Mouse (Mus musculus): ENCODE data around the gene Adgrl3. TPM values are rescaled to one million over a fixed set of nuclear protein-coding genes. Genes with fewer than 3 reads are reported as not detected.

Adgrl3 gene
- polyA plus RNA-seq, 1 experiment from 2014 or later: 31.7 TPM

- H3K9me3 ChIP-seq (replicated peaks): no peaks in the 10 kb centered on the region
- ATAC-seq: no peak
- H3K36me3 ChIP-seq (ENCODE audit: poor library complexity, severe bottlenecking): no peaks in the 10 kb centered on the region
- H3K27me3 ChIP-seq: no peaks in the 10 kb centered on the region
- no peaks in the 10 kb centered on the region for H3K4me1 ChIP-seq
- no peak overlapping the region for H3K27ac ChIP-seq
- H3K4me3 ChIP-seq: no peak overlapping the region
- H3K4me2 ChIP-seq: no peak overlapping the region
- WGBS: 83% methylated on average over 2 of the region's 2 CpGs
- H3K9ac ChIP-seq: no peak overlapping the region
Observed at GRCm38 (mm10) chr5:81279246-81279645, 259.3 kb downstream of the Adgrl3 start.

GRCm38 (mm10) chr5:81285643-81286042, 265.7 kb downstream of the Adgrl3 start:
- H3K4me3 ChIP-seq: no peak overlapping the region
- no peaks in the 10 kb centered on the region for H3K27me3 ChIP-seq
- no peak overlapping the region for H3K9ac ChIP-seq
- H3K9me3 ChIP-seq (replicated peaks): no peaks in the 10 kb centered on the region
- H3K4me2 ChIP-seq: no peak overlapping the region
- 48% methylated on average over 1 of the region's 1 CpGs for WGBS
- H3K4me1 ChIP-seq: no peaks in the 10 kb centered on the region
- H3K27ac ChIP-seq: no peak overlapping the region
- no peaks in the 10 kb centered on the region for H3K36me3 ChIP-seq (ENCODE audit: poor library complexity, severe bottlenecking)
- no peak for ATAC-seq

GRCm38 (mm10) chr5:81301874-81302273, 281.9 kb downstream of the Adgrl3 start:
- no peaks in the 10 kb centered on the region for H3K9me3 ChIP-seq (replicated peaks)
- ATAC-seq: no peak

GRCm38 (mm10) chr5:81317406-81318112, 297.6 kb downstream of the Adgrl3 start:
- Histone ChIP-seq H3K4me1 (peaks cover 13% of the 10 kb centered on the region), H3K9ac (no peak overlapping the region), H3K9me3 (replicated peaks) (no peaks in the 10 kb centered on the region), H3K4me2 (no peak overlapping the region), H3K4me3 (no peak overlapping the region), H3K36me3 (ENCODE audit: poor library complexity, severe bottlenecking) (no peaks in the 10 kb centered on the region), H3K27me3 (peaks cover 15% of the 10 kb centered on the region; the same call in 1 of the 2 replicates), H3K27ac (no peak overlapping the region)
- no peak for ATAC-seq
- WGBS: 97% methylated on average over 3 of the region's 3 CpGs

More at GRCm38 (mm10) chr5:81301874-81302273, 281.9 kb downstream of the Adgrl3 start:
- Histone ChIP-seq H3K4me1 (no peaks in the 10 kb centered on the region), H3K9ac (no peak overlapping the region), H3K27ac (no peak overlapping the region), H3K27me3 (no peaks in the 10 kb centered on the region), H3K4me3 (no peak overlapping the region), H3K4me2 (no peak overlapping the region), H3K36me3 (ENCODE audit: poor library complexity, severe bottlenecking) (no peaks in the 10 kb centered on the region)

GRCm38 (mm10) chr5:81321276-81321934, 301.5 kb downstream of the Adgrl3 start:
- H3K9me3 ChIP-seq (replicated peaks): no peaks in the 10 kb centered on the region
- WGBS: 7% methylated on average over 2 of the region's 2 CpGs
- H3K4me2 ChIP-seq: no peak overlapping the region
- H3K27me3 ChIP-seq: peaks cover 30% of the 10 kb centered on the region
- no peak overlapping the region for H3K4me3 ChIP-seq
- H3K27ac ChIP-seq: no peak overlapping the region; the same call in 1 of the 2 replicates
- no peak overlapping the region for H3K9ac ChIP-seq
- peak; percentile 81 for ATAC-seq
- H3K4me1 ChIP-seq: peaks cover 13% of the 10 kb centered on the region
- no peaks in the 10 kb centered on the region for H3K36me3 ChIP-seq (ENCODE audit: poor library complexity, severe bottlenecking)

GRCm38 (mm10) chr5:81322064-81322463, 302.1 kb downstream of the Adgrl3 start:
- 69% methylated on average over 4 of the region's 4 CpGs for WGBS

GRCm38 (mm10) chr5:81326916-81327315, 307.0 kb downstream of the Adgrl3 start:
- Histone ChIP-seq H3K27me3 (peaks cover 36% of the 10 kb centered on the region), H3K4me3 (no peak overlapping the region), H3K4me2 (no peak overlapping the region), H3K27ac (no peak overlapping the region), H3K4me1 (no peaks in the 10 kb centered on the region; the same call in 1 of the 2 replicates), H3K9ac (no peak overlapping the region), H3K36me3 (ENCODE audit: poor library complexity, severe bottlenecking) (no peaks in the 10 kb centered on the region), H3K9me3 (replicated peaks) (no peaks in the 10 kb centered on the region)
- 89% methylated on average over 4 of the region's 4 CpGs for WGBS
- ATAC-seq: no peak

More at GRCm38 (mm10) chr5:81322064-81322463, 302.1 kb downstream of the Adgrl3 start:
- Histone ChIP-seq H3K9me3 (replicated peaks) (no peaks in the 10 kb centered on the region), H3K36me3 (ENCODE audit: poor library complexity, severe bottlenecking) (no peaks in the 10 kb centered on the region), H3K9ac (no peak overlapping the region), H3K27ac (no peak overlapping the region), H3K4me3 (no peak overlapping the region), H3K4me1 (peaks cover 13% of the 10 kb centered on the region), H3K27me3 (peaks cover 36% of the 10 kb centered on the region), H3K4me2 (no peak overlapping the region)
- 0 out of 2 replicates have a peak, but pooled peaks have one; percentile 3 for ATAC-seq

- Histone ChIP-seq H3K9me3 (replicated peaks) (no peaks in the 10 kb centered on the region), H3K4me2 (no peak overlapping the region), H3K4me1 (no peaks in the 10 kb centered on the region; the same call in 1 of the 2 replicates), H3K27me3 (peaks cover 36% of the 10 kb centered on the region), H3K4me3 (no peak overlapping the region), H3K27ac (no peak overlapping the region), H3K36me3 (ENCODE audit: poor library complexity, severe bottlenecking) (no peaks in the 10 kb centered on the region), H3K9ac (no peak overlapping the region)
- no peak for ATAC-seq
- whole genome bisulfite sequencing: 82% methylated on average over 1 of the region's 1 CpGs
Observed at GRCm38 (mm10) chr5:81327392-81327791, 307.5 kb downstream of the Adgrl3 start.

- Histone ChIP-seq H3K4me2 (peak overlapping the region; percentile 39; the same call in 1 of the 2 replicates), H3K9ac (peak overlapping the region; percentile 30; the same call in 1 of the 2 replicates), H3K4me1 (no peaks in the 10 kb centered on the region; the same call in 1 of the 2 replicates), H3K36me3 (ENCODE audit: poor library complexity, severe bottlenecking) (no peaks in the 10 kb centered on the region), H3K9me3 (replicated peaks) (no peaks in the 10 kb centered on the region), H3K4me3 (no peak overlapping the region), H3K27ac (no peak overlapping the region), H3K27me3 (peaks cover 25% of the 10 kb centered on the region)
- no peak; the same call in 1 of the 2 replicates for ATAC-seq
- WGBS: 18% methylated on average over 18 of the region's 18 CpGs
Observed at GRCm38 (mm10) chr5:81329571-81329971, 309.6 kb downstream of the Adgrl3 start.

- no peaks in the 10 kb centered on the region for H3K36me3 ChIP-seq (ENCODE audit: poor library complexity, severe bottlenecking)
- H3K9me3 ChIP-seq (replicated peaks): no peaks in the 10 kb centered on the region
- peaks cover 8% of the 10 kb centered on the region for H3K4me1 ChIP-seq
- H3K27ac ChIP-seq: no peak overlapping the region
- no peak overlapping the region for H3K4me2 ChIP-seq
- 27% methylated on average over 1 of the region's 1 CpGs for WGBS
- H3K4me3 ChIP-seq: no peak overlapping the region
- ATAC-seq: no peak
- peaks cover 17% of the 10 kb centered on the region for H3K27me3 ChIP-seq
- no peak overlapping the region for H3K9ac ChIP-seq
Observed at GRCm38 (mm10) chr5:81344330-81344729, 324.4 kb downstream of the Adgrl3 start.

- ATAC-seq: no peak
- 32% methylated on average over 3 of the region's 3 CpGs for WGBS
- no peak overlapping the region for H3K9ac ChIP-seq
- H3K4me1 ChIP-seq: peaks cover 8% of the 10 kb centered on the region
- peaks cover 23% of the 10 kb centered on the region for H3K27me3 ChIP-seq
- no peaks in the 10 kb centered on the region for H3K36me3 ChIP-seq (ENCODE audit: poor library complexity, severe bottlenecking)
- H3K4me3 ChIP-seq: no peak overlapping the region
- H3K9me3 ChIP-seq (replicated peaks): no peaks in the 10 kb centered on the region
- no peak overlapping the region for H3K4me2 ChIP-seq
- H3K27ac ChIP-seq: no peak overlapping the region
Observed at GRCm38 (mm10) chr5:81345096-81345435, 325.1 kb downstream of the Adgrl3 start.

- ATAC-seq: no peak
- H3K36me3 ChIP-seq (ENCODE audit: poor library complexity, severe bottlenecking): no peaks in the 10 kb centered on the region
- no peak overlapping the region for H3K27ac ChIP-seq
- no peak overlapping the region for H3K9ac ChIP-seq
- 31% methylated on average over 9 of the region's 9 CpGs for WGBS
- H3K4me2 ChIP-seq: no peak overlapping the region
- no peak overlapping the region for H3K4me3 ChIP-seq
- H3K9me3 ChIP-seq (replicated peaks): no peaks in the 10 kb centered on the region
- peaks cover 23% of the 10 kb centered on the region for H3K27me3 ChIP-seq
- H3K4me1 ChIP-seq: peaks cover 8% of the 10 kb centered on the region
Observed at GRCm38 (mm10) chr5:81345436-81346131, 325.6 kb downstream of the Adgrl3 start.
